Mouse (Mus musculus) C2C12 (cell line): ENCODE data around the gene Susd1.

Source experiments
- CTCF ChIP-seq: IDR thresholded peaks from one replicate; pipeline ENCODE4 v1.5.1; 2011; ENCODE audit not compliant: control insufficient read depth, insufficient read depth, insufficient read length
- FOSL1 ChIP-seq: IDR thresholded peaks from one replicate; pipeline ENCODE4 v1.8.0; 2011; ENCODE audit warnings: mild to moderate bottlenecking, low read length; ENCODE audit not compliant: poor library complexity, insufficient read depth, severe bottlenecking
- MAX ChIP-seq: IDR thresholded peaks from one replicate; pipeline ENCODE4 v1.6.1; 2011; ENCODE audit warnings: mild to moderate bottlenecking, control low read depth
- MYOD1 ChIP-seq: IDR thresholded peaks from one replicate; pipeline ENCODE4 v1.6.1; 2011; ENCODE audit warnings: low read depth; ENCODE audit not compliant: control insufficient read depth, insufficient read length
- USF1 ChIP-seq: IDR thresholded peaks from one replicate; pipeline ENCODE4 v1.6.1; 2011; ENCODE audit warnings: low read depth, mild to moderate bottlenecking, control low read depth, moderate library complexity

- no peak for TF ChIP-seq FOSL1
- no peak for TF ChIP-seq CTCF
- TF ChIP-seq MYOD1: no peak
- TF ChIP-seq MAX: no peak
- no peak for TF ChIP-seq USF1
Observed at GRCm38 (mm10) chr4:59441265-59441664, 2.8 kb upstream of the Susd1 start.
